Mouse (Mus musculus): Measurements from ENCODE around the gene Ccdc61. TPM values are rescaled to one million over a fixed set of nuclear protein-coding genes. Genes with fewer than 3 reads are reported as not detected.
A peak's percentile ranks its signal among the peaks of the same experiment; 100 is the strongest.

The Ccdc61 gene
- polyA plus RNA-seq, 1 experiment from 2014 or later = 17.6 TPM

GRCm38 (mm10) chr7:18848395-18848794, 61.8 kb downstream of the Ccdc61 start:
- no peak overlapping the region for H3K27ac ChIP-seq (ENCODE audit: low read length)
- no peaks in the 10 kb centered on the region for H3K4me1 ChIP-seq (ENCODE audit: insufficient read depth, low read depth, low read length)
- no peaks in the 10 kb centered on the region for H3K36me3 ChIP-seq (ENCODE audit: insufficient read depth, low read length)
- no peak overlapping the region for H3K9ac ChIP-seq (replicated peaks; ENCODE audit: low read depth)
- DNase-seq (ENCODE audit: low spot score) = no peak
- no peak overlapping the region for H3K4me2 ChIP-seq (replicated peaks; ENCODE audit: low read depth, low read length)
- H3K4me3 ChIP-seq (ENCODE audit: low read depth, low read length) = no peak overlapping the region
- H3K27me3 ChIP-seq (replicated peaks; ENCODE audit: insufficient read depth, low read length) = no peaks in the 10 kb centered on the region
- WGBS = 40% methylated on average over 1 of the region's 1 CpGs
- TF ChIP-seq EP300 (IDR thresholded peaks at IDR 0.05) (no peak), CTCF (IDR thresholded peaks at IDR 0.05) (no peak)
- ATAC-seq = no peak
- no peaks in the 10 kb centered on the region for H3K9me3 ChIP-seq (ENCODE audit: low read length)

GRCm38 (mm10) chr7:18844811-18845210, 65.4 kb downstream of the Ccdc61 start:
- ATAC-seq = no peak
- TF ChIP-seq EP300 (IDR thresholded peaks at IDR 0.05) (no peak), CTCF (IDR thresholded peaks at IDR 0.05) (no peak)
- H3K27ac ChIP-seq (ENCODE audit: low read length) = no peak overlapping the region
- no peaks in the 10 kb centered on the region for H3K27me3 ChIP-seq (replicated peaks; ENCODE audit: insufficient read depth, low read length)
- H3K9ac ChIP-seq (replicated peaks; ENCODE audit: low read depth) = no peak overlapping the region
- no peak overlapping the region for H3K4me2 ChIP-seq (replicated peaks; ENCODE audit: low read depth, low read length)
- DNase-seq (ENCODE audit: low spot score) = no peak
- WGBS = 27% methylated on average over 5 of the region's 5 CpGs
- H3K9me3 ChIP-seq (ENCODE audit: low read length) = no peaks in the 10 kb centered on the region
- no peaks in the 10 kb centered on the region for H3K36me3 ChIP-seq (ENCODE audit: insufficient read depth, low read length)
- H3K4me3 ChIP-seq (ENCODE audit: low read depth, low read length) = no peak overlapping the region
- no peaks in the 10 kb centered on the region for H3K4me1 ChIP-seq (ENCODE audit: insufficient read depth, low read depth, low read length)

- Histone ChIP-seq H3K4me3 (ENCODE audit: low read depth, low read length) (peak overlapping the region; percentile 28), H3K27me3 (replicated peaks; ENCODE audit: insufficient read depth, low read length) (no peaks in the 10 kb centered on the region), H3K4me2 (replicated peaks; ENCODE audit: low read depth, low read length) (peak overlapping the region; percentile 73), H3K9ac (replicated peaks; ENCODE audit: low read depth) (peak overlapping the region; percentile 27; the same call in 1 of the 2 replicates), H3K27ac (ENCODE audit: low read length) (peak overlapping the region; percentile 69), H3K4me1 (ENCODE audit: insufficient read depth, low read depth, low read length) (no peaks in the 10 kb centered on the region), H3K9me3 (ENCODE audit: low read length) (no peaks in the 10 kb centered on the region), H3K36me3 (ENCODE audit: insufficient read depth, low read length) (no peaks in the 10 kb centered on the region)
- no peak for DNase-seq (ENCODE audit: low spot score)
- 76% methylated on average over 1 of the region's 1 CpGs for WGBS
- ATAC-seq = no peak
- TF ChIP-seq EP300 (IDR thresholded peaks at IDR 0.05) (no peak), CTCF (IDR thresholded peaks at IDR 0.05) (no peak)
Observed at GRCm38 (mm10) chr7:18841174-18841567, 69.0 kb downstream of the Ccdc61 start.

Other genes starting within 250 kb of the Ccdc61 start
- not detected in 2 replicates for gene Psg20, start 224.2 kb downstream of the Ccdc61 start, polyA plus RNA-seq (2015; fragmentation: Nextera tagmentation; extraction: Ambion mirVana)
- not detected in 2 replicates for gene Psg22, start 192.3 kb downstream of the Ccdc61 start, polyA plus RNA-seq (2015; fragmentation: Nextera tagmentation; extraction: Ambion mirVana)
- not detected in 2 replicates for gene Psg19, start 111.9 kb downstream of the Ccdc61 start, polyA plus RNA-seq (2015; fragmentation: Nextera tagmentation; extraction: Ambion mirVana)
- gene Psg17, start 88.8 kb downstream of the Ccdc61 start, polyA plus RNA-seq (2015; fragmentation: Nextera tagmentation; extraction: Ambion mirVana) = not detected in 2 replicates
- 4.3 and 5.7 TPM in 2 replicates for gene Mill2, start 70.4 kb downstream of the Ccdc61 start, polyA plus RNA-seq (2015; fragmentation: Nextera tagmentation; extraction: Ambion mirVana)
- gene Pglyrp1, start 39.1 kb downstream of the Ccdc61 start, polyA plus RNA-seq (2015; fragmentation: Nextera tagmentation; extraction: Ambion mirVana) = 45.6 and 51.1 TPM in 2 replicates
- gene Nova2, start 15.5 kb upstream of the Ccdc61 start, polyA plus RNA-seq (2015; fragmentation: Nextera tagmentation; extraction: Ambion mirVana) = 1.1 and 1.2 TPM in 2 replicates
- not detected in 2 replicates for gene Nanos2, start 77.0 kb upstream of the Ccdc61 start, polyA plus RNA-seq (2015; fragmentation: Nextera tagmentation; extraction: Ambion mirVana)
- 2.3 and 2.6 TPM in 2 replicates for gene Mypop, start 80.8 kb upstream of the Ccdc61 start, polyA plus RNA-seq (2015; fragmentation: Nextera tagmentation; extraction: Ambion mirVana)
- 11.7 and 12.2 TPM in 2 replicates for gene Irf2bp1, start 93.6 kb upstream of the Ccdc61 start, polyA plus RNA-seq (2015; fragmentation: Nextera tagmentation; extraction: Ambion mirVana)
- gene Foxa3, start 113.1 kb upstream of the Ccdc61 start, polyA plus RNA-seq (2015; fragmentation: Nextera tagmentation; extraction: Ambion mirVana) = 0.49 and 0.70 TPM in 2 replicates
- 10.4 and 11.8 TPM in 2 replicates for gene Sympk, start 114.0 kb upstream of the Ccdc61 start, polyA plus RNA-seq (2015; fragmentation: Nextera tagmentation; extraction: Ambion mirVana)
- not detected in 2 replicates for gene Rsph6a, start 144.3 kb upstream of the Ccdc61 start, polyA plus RNA-seq (2015; fragmentation: Nextera tagmentation; extraction: Ambion mirVana)
- 9.7 and 12.0 TPM in 2 replicates for gene Dmwd, start 165.8 kb upstream of the Ccdc61 start, polyA plus RNA-seq (2015; fragmentation: Nextera tagmentation; extraction: Ambion mirVana)
- gene Dmpk, start 173.4 kb upstream of the Ccdc61 start, polyA plus RNA-seq (2015; fragmentation: Nextera tagmentation; extraction: Ambion mirVana) = 11.5 and 14.7 TPM in 2 replicates
- gene Six5, start 184.2 kb upstream of the Ccdc61 start, polyA plus RNA-seq (2015; fragmentation: Nextera tagmentation; extraction: Ambion mirVana) = 4.2 and 4.7 TPM in 2 replicates
- 0.20 and 0.23 TPM in 2 replicates for gene Gm4969, start 208.0 kb upstream of the Ccdc61 start, polyA plus RNA-seq (2015; fragmentation: Nextera tagmentation; extraction: Ambion mirVana)
- 9.9 and 10.1 TPM in 2 replicates for gene Fbxo46, start 209.4 kb upstream of the Ccdc61 start, polyA plus RNA-seq (2015; fragmentation: Nextera tagmentation; extraction: Ambion mirVana)
- 14.1 and 14.5 TPM in 2 replicates for gene Qpctl, start 238.9 kb upstream of the Ccdc61 start, polyA plus RNA-seq (2015; fragmentation: Nextera tagmentation; extraction: Ambion mirVana)
- 63.2 and 65.2 TPM in 2 replicates for gene Snrpd2, start 239.3 kb upstream of the Ccdc61 start, polyA plus RNA-seq (2015; fragmentation: Nextera tagmentation; extraction: Ambion mirVana)

Measured in lung, postnatal 0 days (tissue).